Mouse (Mus musculus): Measurements from ENCODE around the gene Tmem205.

Tmem205 gene

DNA sequence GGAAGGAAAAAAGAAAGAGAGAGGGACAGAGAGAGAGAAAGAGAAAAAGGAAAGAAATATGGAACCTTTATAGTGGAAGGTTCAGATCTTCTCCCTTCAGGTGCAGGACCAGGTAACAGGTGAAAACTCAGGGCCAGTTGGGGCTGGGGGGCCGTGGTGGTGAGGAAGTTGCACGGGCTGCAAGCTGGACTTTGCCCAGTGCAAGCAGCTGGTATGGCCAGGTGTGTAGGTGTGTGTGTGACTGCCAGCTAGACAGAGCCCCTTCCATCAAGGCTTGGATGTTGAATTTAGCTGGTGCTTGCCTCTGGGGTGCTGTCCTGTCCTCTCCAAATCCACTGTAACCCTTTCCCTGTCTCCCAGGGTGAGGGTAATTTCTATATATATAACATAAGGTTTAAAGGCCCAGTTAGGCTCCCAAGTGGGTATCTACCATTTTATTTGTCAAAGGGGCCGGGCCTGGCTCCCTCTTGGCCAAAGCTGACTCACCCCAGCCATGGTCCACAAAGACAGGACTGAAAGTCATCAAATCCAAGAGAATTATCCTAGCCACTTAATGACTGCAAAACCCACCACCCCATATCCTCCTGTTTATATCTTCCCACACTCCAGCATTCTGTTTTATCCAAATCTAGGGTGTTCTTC, 10.4 kb downstream of the Tmem205 start:
- DNase-seq (ENCODE audit: low spot score in 2 of 2), result no peak

DNA sequence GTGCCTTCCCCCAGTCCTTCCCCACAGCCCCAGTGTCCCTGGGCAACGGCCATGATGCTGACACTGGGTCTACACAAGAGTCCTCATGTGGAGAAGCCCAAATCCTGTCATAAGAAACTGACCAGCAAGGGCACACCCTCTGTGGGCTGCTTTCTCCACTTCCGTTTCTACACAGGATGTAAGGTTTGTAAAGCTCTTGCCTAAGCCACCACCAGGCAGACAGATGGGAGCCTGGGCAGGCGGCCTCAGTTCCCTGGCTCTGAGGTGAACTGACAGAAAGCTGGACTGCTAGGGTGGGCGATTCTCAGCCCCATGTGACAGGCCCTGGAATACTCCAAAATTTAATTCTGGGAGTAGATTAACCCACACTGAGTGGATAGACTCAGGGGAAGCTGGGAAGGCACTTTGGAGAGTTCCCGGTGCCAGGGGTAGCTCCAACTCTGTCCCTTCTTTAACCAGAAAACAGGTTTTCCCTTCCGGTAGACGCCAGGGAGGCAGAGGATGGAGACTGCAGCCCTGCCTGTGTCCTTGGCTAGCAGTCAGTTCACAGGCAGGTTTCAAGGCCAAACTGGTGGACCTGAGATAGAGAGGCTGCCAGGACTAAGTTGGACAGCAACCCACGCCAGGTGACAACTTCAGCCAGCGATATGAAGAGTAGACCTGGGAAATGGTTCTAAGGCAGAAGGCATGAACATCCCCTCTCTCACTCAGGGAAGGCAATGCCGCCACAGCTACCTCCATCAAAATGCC, 17.7 kb downstream of the Tmem205 start:
- DNase-seq (ENCODE audit: low spot score in 2 of 2), result no peak

DNA sequence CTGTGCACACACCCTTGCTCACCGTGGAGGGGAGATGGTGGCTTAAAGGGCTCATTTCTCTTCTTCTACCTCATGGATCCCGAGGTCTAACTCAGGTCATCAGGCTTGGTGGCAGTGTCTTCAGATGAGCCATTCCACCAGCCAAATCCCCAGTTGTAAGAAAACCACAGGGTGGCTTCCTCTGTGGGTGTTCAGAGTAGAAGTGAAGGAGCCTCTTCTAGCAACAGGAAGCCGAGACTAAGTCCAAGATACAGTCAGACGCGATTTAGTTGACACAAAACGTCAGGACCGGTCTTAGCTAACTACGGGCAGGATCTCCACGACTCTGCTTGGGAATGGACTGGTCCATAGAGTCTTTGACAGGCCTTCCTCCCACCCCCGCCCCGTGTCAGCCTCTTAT, 19.1 kb downstream of the Tmem205 start:
- DNase-seq (ENCODE audit: low spot score in 2 of 2), result no peak

DNA sequence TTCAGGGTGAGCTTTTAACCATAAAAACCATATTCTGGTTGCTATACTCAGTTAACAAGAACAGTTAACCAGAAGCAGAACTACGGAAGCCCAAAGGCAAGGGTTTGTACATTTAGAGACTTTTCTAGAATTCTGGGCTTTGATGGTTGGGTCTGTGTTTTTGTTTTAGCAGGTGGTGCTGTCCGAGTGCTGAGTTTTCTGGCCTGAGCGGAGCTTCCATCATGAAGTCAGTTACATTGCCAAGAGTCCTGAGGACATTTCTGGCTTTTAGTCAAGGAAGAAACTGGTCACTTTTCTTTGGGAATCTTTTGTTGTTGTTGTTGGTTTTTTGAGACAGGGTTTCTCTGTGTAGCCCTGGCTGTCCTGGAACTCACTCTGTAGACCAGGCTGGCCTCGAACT, 23.3 kb downstream of the Tmem205 start:
- no peak for DNase-seq (ENCODE audit: low spot score in 2 of 2)

DNA sequence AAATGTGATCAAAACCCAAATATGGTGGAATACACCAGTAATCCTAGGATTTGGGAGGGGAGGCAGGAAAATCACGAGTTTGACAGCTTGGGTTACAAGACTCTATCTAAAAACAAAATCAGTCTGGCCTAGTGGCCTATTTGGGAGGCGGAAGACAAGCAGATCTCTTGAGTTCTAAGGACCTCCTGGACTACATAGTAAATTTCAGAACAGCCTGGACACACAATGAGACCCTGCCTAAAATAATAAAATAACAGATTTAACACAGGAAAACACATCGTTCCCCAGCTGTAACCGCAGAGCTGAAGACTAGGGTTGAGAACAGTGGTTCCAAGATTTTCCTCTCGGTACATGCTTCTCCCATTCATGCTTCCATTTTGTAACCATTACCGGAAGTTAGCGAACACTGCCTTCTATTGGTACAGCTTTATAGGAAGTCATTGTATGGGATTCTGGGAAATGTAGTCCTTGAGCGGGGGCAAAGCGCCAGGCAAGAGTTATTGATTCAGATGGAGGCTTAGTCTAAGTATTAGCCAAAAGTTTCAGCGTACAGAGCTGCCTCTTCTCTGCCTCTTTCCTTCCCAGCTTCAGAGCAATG, 26.0 kb downstream of the Tmem205 start:
- peak; percentile 47 to 64 for DNase-seq (ENCODE audit: low spot score in 2 of 2)

DNA sequence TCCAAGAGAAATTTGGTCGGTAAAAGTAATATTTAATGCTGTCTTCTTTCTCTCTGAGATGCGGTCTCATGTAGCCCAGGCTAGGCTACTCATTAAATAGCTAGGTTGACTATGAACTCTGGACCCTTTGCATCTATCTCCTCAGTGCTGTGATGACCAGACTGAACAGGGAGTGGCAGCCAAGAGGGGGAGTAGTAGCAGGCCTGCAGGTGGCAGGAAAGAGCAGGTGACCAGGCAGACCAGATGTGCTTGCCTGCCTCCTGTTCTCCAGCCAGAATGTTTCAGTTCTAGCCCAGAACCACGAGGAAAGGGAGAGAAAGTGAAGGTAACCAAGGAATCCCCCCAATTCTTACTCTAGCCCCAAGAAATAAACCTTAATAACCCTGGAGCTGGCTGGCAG, 38.1 kb downstream of the Tmem205 start:
- no peak for DNase-seq (ENCODE audit: low spot score in 2 of 2)

DNA sequence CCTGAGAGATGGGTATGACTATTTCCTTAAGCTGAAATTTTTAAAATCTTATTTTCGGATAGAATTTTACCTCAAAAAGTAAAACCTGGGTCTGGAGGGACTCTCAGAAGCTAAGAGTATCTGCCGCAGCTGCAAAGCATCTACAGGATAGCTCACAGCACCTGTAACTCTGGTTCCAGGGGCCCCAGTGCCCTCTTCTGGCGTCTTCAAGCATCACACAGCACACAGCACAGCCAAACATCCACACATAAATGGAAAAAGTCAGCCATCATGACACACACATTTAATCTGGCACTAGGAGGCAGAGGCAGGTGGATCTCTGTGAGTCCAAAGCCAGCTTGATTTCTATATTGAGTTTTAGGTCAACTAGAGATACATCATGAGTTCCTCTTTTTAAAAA, 50.8 kb downstream of the Tmem205 start:
- DNase-seq (ENCODE audit: low spot score in 2 of 2), result no peak

DNA sequence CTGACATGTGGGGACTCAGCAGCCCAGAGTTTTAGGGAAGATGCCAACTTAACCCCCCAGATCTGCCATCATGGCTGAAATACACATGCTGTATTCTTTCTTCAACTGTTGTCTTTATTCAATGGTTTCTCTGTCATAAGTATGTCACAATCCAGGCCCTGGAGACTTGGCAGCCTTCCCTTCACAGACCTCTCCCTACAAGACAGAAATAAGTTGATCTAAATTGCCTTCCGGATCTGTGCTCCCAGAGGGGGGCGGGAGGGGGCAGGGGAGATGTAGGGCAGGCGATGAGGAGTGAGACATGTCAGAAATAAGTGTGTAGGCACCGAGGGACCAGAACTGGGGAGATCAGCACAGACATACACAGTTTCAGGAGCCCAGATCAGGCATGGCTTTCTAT, 55.2 kb downstream of the Tmem205 start:
- DNase-seq (ENCODE audit: low spot score in 2 of 2), result no peak
